Mouse (Mus musculus): ENCODE measurements around the gene Pygo1. TPM values are rescaled to one million over a fixed set of nuclear protein-coding genes. Genes with fewer than 3 reads are reported as not detected.

Pygo1 gene
- polyA plus RNA-seq, 2 experiments = 8.4 to 11.0 TPM

- ATAC-seq (ENCODE audit: low FRiP score, low read depth) (no peak), DNase-seq (ENCODE audit: low spot score) (no peak)
- no peak for TF ChIP-seq POLR2A (IDR thresholded peaks at IDR 0.05; ENCODE audit: borderline replicate concordance, extremely low read depth, insufficient read depth, insufficient read length)
These were observed 9.9 kb downstream of the Pygo1 start for GRCm38 (mm10) chr9:72935309-72935708.

DNA sequence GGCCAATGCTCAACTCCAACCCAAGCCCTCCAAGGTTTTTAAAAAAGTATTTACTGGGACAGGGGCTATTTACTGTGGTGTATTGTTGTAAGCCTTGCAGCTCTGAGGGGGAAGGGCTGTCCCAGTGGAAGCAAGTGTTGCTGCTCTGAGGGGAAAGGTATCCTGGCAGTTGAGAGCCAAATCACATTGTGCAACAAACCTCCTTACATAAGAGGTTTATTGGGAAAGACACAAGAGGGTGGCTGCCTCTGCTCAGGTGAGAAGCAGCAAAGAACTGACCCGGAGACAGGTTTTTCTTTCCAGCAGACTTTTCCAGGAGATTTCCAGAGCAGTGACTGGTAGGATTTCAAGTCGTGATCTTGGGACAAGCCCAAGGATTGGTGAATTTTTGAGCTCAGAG, 10.9 kb downstream of the Pygo1 start:
- no peaks in the 10 kb centered on the region for H3K9me3 ChIP-seq (ENCODE audit: control insufficient read depth, low read length)
- H3K36me3 ChIP-seq (ENCODE audit: control insufficient read depth, insufficient read depth, low read length) = peaks cover 18% of the 10 kb centered on the region
- no peaks in the 10 kb centered on the region for H3K4me1 ChIP-seq (ENCODE audit: control insufficient read depth, insufficient read depth, low read length)
- ATAC-seq (ENCODE audit: low FRiP score, low read depth) = no peak
- H3K27me3 ChIP-seq (ENCODE audit: control insufficient read depth, insufficient read depth, low read length) = no peaks in the 10 kb centered on the region
- no peak for TF ChIP-seq POLR2A (IDR thresholded peaks at IDR 0.05; ENCODE audit: borderline replicate concordance, extremely low read depth, insufficient read depth, insufficient read length)
- WGBS = 71% methylated on average over 2 of the region's 2 CpGs
- H3K27ac ChIP-seq (replicated peaks; ENCODE audit: low read depth, low read length) = no peak overlapping the region
- no peak overlapping the region for H3K4me3 ChIP-seq (replicated peaks; ENCODE audit: low read length)
- no peak overlapping the region for H3K4me2 ChIP-seq (replicated peaks; ENCODE audit: low read depth, low read length, severe bottlenecking)
- DNase-seq (ENCODE audit: low spot score) = no peak
- no peak overlapping the region for H3K9ac ChIP-seq (ENCODE audit: low read depth, low read length, severe bottlenecking)

More at GRCm38 (mm10) chr9:72935309-72935708, 9.9 kb downstream of the Pygo1 start:
- H3K4me2 ChIP-seq (replicated peaks; ENCODE audit: low read depth, low read length, severe bottlenecking) = no peak overlapping the region
- no peak overlapping the region for H3K9ac ChIP-seq (ENCODE audit: low read depth, low read length, severe bottlenecking)
- H3K4me3 ChIP-seq (replicated peaks; ENCODE audit: low read length) = no peak overlapping the region
- H3K4me1 ChIP-seq (ENCODE audit: control insufficient read depth, insufficient read depth, low read length) = no peaks in the 10 kb centered on the region
- WGBS = 89% methylated on average over 4 of the region's 4 CpGs
- no peaks in the 10 kb centered on the region for H3K9me3 ChIP-seq (ENCODE audit: control insufficient read depth, low read length)
- peaks cover 18% of the 10 kb centered on the region for H3K36me3 ChIP-seq (ENCODE audit: control insufficient read depth, insufficient read depth, low read length)
- H3K27ac ChIP-seq (replicated peaks; ENCODE audit: low read depth, low read length) = no peak overlapping the region
- H3K27me3 ChIP-seq (ENCODE audit: control insufficient read depth, insufficient read depth, low read length) = no peaks in the 10 kb centered on the region

- 0 out of 2 replicates have a peak, but pooled peaks cover 5% of the 10 kb centered on the region for H3K9me3 ChIP-seq (ENCODE audit: control insufficient read depth, low read length)
- 58% methylated on average over 3 of the region's 3 CpGs for WGBS
These were observed 18.0 kb downstream of the Pygo1 start for GRCm38 (mm10) chr9:72943424-72943823.

GRCm38 (mm10) chr9:72944286-72944685, 18.8 kb downstream of the Pygo1 start:
- Histone ChIP-seq H3K9me3 (ENCODE audit: control insufficient read depth, low read length) (0 out of 2 replicates have a peak, but pooled peaks cover 5% of the 10 kb centered on the region), H3K27ac (replicated peaks; ENCODE audit: low read depth, low read length) (no peak overlapping the region), H3K9ac (ENCODE audit: low read depth, low read length, severe bottlenecking) (no peak overlapping the region), H3K36me3 (ENCODE audit: control insufficient read depth, insufficient read depth, low read length) (peaks cover 42% of the 10 kb centered on the region), H3K4me3 (replicated peaks; ENCODE audit: low read length) (no peak overlapping the region), H3K27me3 (ENCODE audit: control insufficient read depth, insufficient read depth, low read length) (no peaks in the 10 kb centered on the region), H3K4me2 (replicated peaks; ENCODE audit: low read depth, low read length, severe bottlenecking) (no peak overlapping the region), H3K4me1 (ENCODE audit: control insufficient read depth, insufficient read depth, low read length) (no peaks in the 10 kb centered on the region)
- DNase-seq (ENCODE audit: low spot score) = no peak
- TF ChIP-seq POLR2A (IDR thresholded peaks at IDR 0.05; ENCODE audit: borderline replicate concordance, extremely low read depth, insufficient read depth, insufficient read length) = no peak
- ATAC-seq (ENCODE audit: low FRiP score, low read depth) = no peak
- 88% methylated on average over 13 of the region's 13 CpGs for WGBS

More at GRCm38 (mm10) chr9:72943424-72943823, 18.0 kb downstream of the Pygo1 start:
- Histone ChIP-seq H3K9ac (ENCODE audit: low read depth, low read length, severe bottlenecking) (no peak overlapping the region), H3K4me2 (replicated peaks; ENCODE audit: low read depth, low read length, severe bottlenecking) (no peak overlapping the region), H3K27me3 (ENCODE audit: control insufficient read depth, insufficient read depth, low read length) (no peaks in the 10 kb centered on the region), H3K4me3 (replicated peaks; ENCODE audit: low read length) (no peak overlapping the region), H3K27ac (replicated peaks; ENCODE audit: low read depth, low read length) (no peak overlapping the region), H3K4me1 (ENCODE audit: control insufficient read depth, insufficient read depth, low read length) (no peaks in the 10 kb centered on the region), H3K36me3 (ENCODE audit: control insufficient read depth, insufficient read depth, low read length) (peaks cover 42% of the 10 kb centered on the region)
- no peak for DNase-seq (ENCODE audit: low spot score)
- ATAC-seq (ENCODE audit: low FRiP score, low read depth) = no peak
- TF ChIP-seq POLR2A (IDR thresholded peaks at IDR 0.05; ENCODE audit: borderline replicate concordance, extremely low read depth, insufficient read depth, insufficient read length) = no peak

DNA sequence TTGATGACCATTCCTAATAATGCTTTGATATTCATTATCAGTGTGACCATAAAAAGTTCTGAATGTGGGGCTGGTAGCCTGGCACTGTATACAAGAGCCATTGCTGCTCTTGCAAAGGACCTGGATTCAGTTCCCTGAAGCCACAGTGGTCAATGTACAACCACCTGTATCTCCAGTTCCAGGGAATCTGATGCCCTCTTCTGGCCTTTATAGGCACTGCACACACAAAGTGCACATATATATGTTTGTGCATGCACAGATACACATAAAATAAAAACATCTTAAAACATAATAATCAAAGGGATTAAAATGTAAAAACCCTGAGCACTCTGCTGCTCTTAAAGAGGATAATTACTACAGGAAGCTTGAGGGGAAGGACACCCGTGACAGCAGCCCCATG, 21.6 kb downstream of the Pygo1 start:
- ATAC-seq (ENCODE audit: low FRiP score, low read depth) = no peak
- Histone ChIP-seq H3K9ac (ENCODE audit: low read depth, low read length, severe bottlenecking) (no peak overlapping the region), H3K27me3 (ENCODE audit: control insufficient read depth, insufficient read depth, low read length) (no peaks in the 10 kb centered on the region), H3K4me1 (ENCODE audit: control insufficient read depth, insufficient read depth, low read length) (no peaks in the 10 kb centered on the region), H3K4me3 (replicated peaks; ENCODE audit: low read length) (no peak overlapping the region), H3K36me3 (ENCODE audit: control insufficient read depth, insufficient read depth, low read length) (peaks cover 42% of the 10 kb centered on the region), H3K27ac (replicated peaks; ENCODE audit: low read depth, low read length) (no peak overlapping the region), H3K4me2 (replicated peaks; ENCODE audit: low read depth, low read length, severe bottlenecking) (no peak overlapping the region), H3K9me3 (ENCODE audit: control insufficient read depth, low read length) (0 out of 2 replicates have a peak, but pooled peaks cover 5% of the 10 kb centered on the region)
- no peak for TF ChIP-seq POLR2A (IDR thresholded peaks at IDR 0.05; ENCODE audit: borderline replicate concordance, extremely low read depth, insufficient read depth, insufficient read length)
- no peak for DNase-seq (ENCODE audit: low spot score)
- WGBS = 89% methylated on average over 1 of the region's 1 CpGs

- DNase-seq (ENCODE audit: low spot score) = no peak
- ATAC-seq (ENCODE audit: low FRiP score, low read depth) = no peak
- no peak overlapping the region for H3K9ac ChIP-seq (ENCODE audit: low read depth, low read length, severe bottlenecking)
- no peak overlapping the region for H3K4me2 ChIP-seq (replicated peaks; ENCODE audit: low read depth, low read length, severe bottlenecking)
- H3K27ac ChIP-seq (replicated peaks; ENCODE audit: low read depth, low read length) = no peak overlapping the region
- peaks cover 29% of the 10 kb centered on the region for H3K36me3 ChIP-seq (ENCODE audit: control insufficient read depth, insufficient read depth, low read length)
- no peaks in the 10 kb centered on the region for H3K4me1 ChIP-seq (ENCODE audit: control insufficient read depth, insufficient read depth, low read length)
- 61% methylated on average over 7 of the region's 7 CpGs for WGBS
- no peak for TF ChIP-seq POLR2A (IDR thresholded peaks at IDR 0.05; ENCODE audit: borderline replicate concordance, extremely low read depth, insufficient read depth, insufficient read length)
- no peaks in the 10 kb centered on the region for H3K27me3 ChIP-seq (ENCODE audit: control insufficient read depth, insufficient read depth, low read length)
- no peak overlapping the region for H3K4me3 ChIP-seq (replicated peaks; ENCODE audit: low read length)
- 0 out of 2 replicates have a peak, but pooled peaks cover 5% of the 10 kb centered on the region for H3K9me3 ChIP-seq (ENCODE audit: control insufficient read depth, low read length)
These were observed 24.1 kb downstream of the Pygo1 start for GRCm38 (mm10) chr9:72949572-72949971.
